In the genomic region with DNA sequence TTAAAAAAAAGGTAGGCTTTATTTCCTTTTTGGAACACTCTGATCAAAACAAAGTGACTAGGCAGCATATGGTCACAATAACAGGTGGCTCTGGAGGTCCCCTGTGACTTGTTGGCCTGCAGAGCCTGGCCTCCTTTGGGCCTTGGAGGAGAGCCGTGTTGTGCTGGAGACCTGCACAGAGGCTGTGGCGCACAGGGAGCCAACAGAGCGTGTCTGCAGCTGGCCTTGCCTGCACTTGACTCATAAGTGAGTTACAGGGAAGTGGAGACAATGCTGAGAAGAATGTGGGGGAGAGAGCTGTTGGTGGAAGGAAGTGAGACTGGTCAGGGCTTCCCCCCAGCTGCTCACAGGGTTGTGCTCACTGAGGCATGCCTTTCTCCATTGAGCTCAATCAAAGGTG, we compare ENCODE assay signal across 8 mouse cellular contexts.
A peak's percentile ranks its signal among the peaks of the same experiment; 100 is the strongest.
DNase-seq lines count a peak whose midpoint lies in the region; ATAC-seq and TF ChIP-seq lines count a peak whose summit lies in the region.

No protein-coding gene starts in this region.

- peak; percentile 29 for DNase-seq in liver, adult 2 months (ENCODE audit: extremely low read depth, low read depth, low spot score)
- DNase-seq in liver, embryonic 11.5 days (ENCODE audit: low spot score) = no peak
- peak; percentile 65 for DNase-seq in adrenal gland, postnatal 10 days
- peak; percentile 76 for DNase-seq in embryonic facial prominence, embryonic 14.5 days (ENCODE audit: low spot score)
- DNase-seq in lung, postnatal 4 days = peak; percentile 34 to 66
- DNase-seq in thymus, adult 2 months = peak; percentile 46

- no peaks in the 10 kb centered on the region for H3K4me1 ChIP-seq in liver, adult 2 months (ENCODE audit: control insufficient read depth, insufficient read depth, low read length)
- H3K4me1 ChIP-seq in liver, embryonic 11.5 days (replicated peaks; ENCODE audit: control insufficient read depth, insufficient read depth, low read length) = no peaks in the 10 kb centered on the region
- peaks cover 8% of the 10 kb centered on the region; the same call in 1 of the 2 replicates for H3K4me1 ChIP-seq in embryonic facial prominence, embryonic 14.5 days (ENCODE audit: control insufficient read depth, insufficient read depth, low read length)
- no peaks in the 10 kb centered on the region for H3K4me1 ChIP-seq in hindbrain, embryonic 16.5 days (ENCODE audit: control insufficient read depth, insufficient read depth, low read depth, low read length)
- peaks cover 19% of the 10 kb centered on the region for H3K4me1 ChIP-seq in thymus, adult 2 months (replicated peaks; ENCODE audit: control insufficient read depth, insufficient read depth, low read length)

- TF ChIP-seq CTCF in liver, adult 2 months (IDR thresholded peaks at IDR 0.05; ENCODE audit: low read depth, low read length) = no peak
- no peak for TF ChIP-seq CTCF in thymus, adult 2 months (IDR thresholded peaks at IDR 0.05; ENCODE audit: borderline replicate concordance, control insufficient read depth, extremely low read depth, insufficient read depth, low read length, poor library complexity)

- ATAC-seq in liver, embryonic 11.5 days (replicated peaks; ENCODE audit: low FRiP score) = no peak
- ATAC-seq in embryonic facial prominence, embryonic 14.5 days (ENCODE audit: low read depth) = peak; percentile 70
- ATAC-seq in hindbrain, embryonic 16.5 days = 0 out of 2 replicates have a peak, but pooled peaks have one; percentile 42
- ATAC-seq in inflammation-experienced regulatory T-cells, adult 6 months = no peak

- no peak overlapping the region for H3K4me2 ChIP-seq in liver, embryonic 11.5 days
- no peak overlapping the region for H3K4me2 ChIP-seq in embryonic facial prominence, embryonic 14.5 days (ENCODE audit: low read depth, low read length)
- H3K4me2 ChIP-seq in hindbrain, embryonic 16.5 days (ENCODE audit: low read length) = no peak overlapping the region

- H3K4me3 ChIP-seq in liver, adult 2 months (ENCODE audit: insufficient read depth, low read depth, low read length) = no peak overlapping the region
- no peak overlapping the region for H3K4me3 ChIP-seq in liver, embryonic 11.5 days (ENCODE audit: low read depth, low read length)
- no peak overlapping the region for H3K4me3 ChIP-seq in embryonic facial prominence, embryonic 14.5 days (ENCODE audit: low read depth, low read length)
- no peak overlapping the region for H3K4me3 ChIP-seq in hindbrain, embryonic 16.5 days (ENCODE audit: low read length)
- H3K4me3 ChIP-seq in thymus, adult 2 months (ENCODE audit: control insufficient read depth, insufficient read depth, low read length) = no peak overlapping the region

- no peaks in the 10 kb centered on the region for H3K27me3 ChIP-seq in liver, adult 2 months (ENCODE audit: control insufficient read depth, insufficient read depth, low read length)
- no peaks in the 10 kb centered on the region for H3K27me3 ChIP-seq in liver, embryonic 11.5 days (replicated peaks; ENCODE audit: control insufficient read depth, insufficient read depth, low read length)
- no peaks in the 10 kb centered on the region for H3K27me3 ChIP-seq in embryonic facial prominence, embryonic 14.5 days (replicated peaks; ENCODE audit: control insufficient read depth, insufficient read depth, low read length)
- H3K27me3 ChIP-seq in hindbrain, embryonic 16.5 days (replicated peaks; ENCODE audit: control insufficient read depth, insufficient read depth, low read length) = no peaks in the 10 kb centered on the region
- no peaks in the 10 kb centered on the region for H3K27me3 ChIP-seq in thymus, adult 2 months (ENCODE audit: control insufficient read depth, insufficient read depth, low read length)

- no peak for TF ChIP-seq POLR2A in liver, adult 2 months (IDR thresholded peaks at IDR 0.05; ENCODE audit: extremely low read depth, insufficient read depth, low read length)
- no peak for TF ChIP-seq POLR2A in thymus, adult 2 months (IDR thresholded peaks at IDR 0.05; ENCODE audit: control insufficient read depth, extremely low read depth, insufficient read depth, low read length, poor library complexity)

- no peaks in the 10 kb centered on the region for H3K79me2 ChIP-seq in liver, adult 2 months (ENCODE audit: control insufficient read depth, insufficient read depth, low read length)

- H3K9ac ChIP-seq in liver, adult 2 months (ENCODE audit: low read depth, low read length) = no peak overlapping the region
- H3K9ac ChIP-seq in liver, embryonic 11.5 days (ENCODE audit: low read depth, low read length) = no peak overlapping the region
- H3K9ac ChIP-seq in embryonic facial prominence, embryonic 14.5 days (ENCODE audit: low read depth, low read length) = no peak overlapping the region
- no peak overlapping the region for H3K9ac ChIP-seq in hindbrain, embryonic 16.5 days (ENCODE audit: low read depth, low read length)

- 81% methylated on average over 3 of the region's 3 CpGs for WGBS in liver, adult 2 months
- WGBS in liver, embryonic 11.5 days = 40% methylated on average over 3 of the region's 3 CpGs
- 47% methylated on average over 3 of the region's 3 CpGs for WGBS in embryonic facial prominence, embryonic 14.5 days
- WGBS in hindbrain, embryonic 16.5 days = 20% methylated on average over 3 of the region's 3 CpGs
- WGBS in thymus, adult 2 months = 5% methylated on average over 3 of the region's 3 CpGs

- H3K9me3 ChIP-seq in liver, embryonic 11.5 days (ENCODE audit: control insufficient read depth, low read length) = no peaks in the 10 kb centered on the region
- no peaks in the 10 kb centered on the region for H3K9me3 ChIP-seq in embryonic facial prominence, embryonic 14.5 days (ENCODE audit: control insufficient read depth, low read length)
- no peaks in the 10 kb centered on the region for H3K9me3 ChIP-seq in hindbrain, embryonic 16.5 days (ENCODE audit: control insufficient read depth, low read length)

- H3K27ac ChIP-seq in liver, adult 2 months (replicated peaks; ENCODE audit: insufficient read depth, low read depth, low read length) = no peak overlapping the region
- H3K27ac ChIP-seq in liver, embryonic 11.5 days (ENCODE audit: low read depth, low read length) = no peak overlapping the region
- no peak overlapping the region for H3K27ac ChIP-seq in embryonic facial prominence, embryonic 14.5 days (replicated peaks; ENCODE audit: low read depth, low read length)
- no peak overlapping the region for H3K27ac ChIP-seq in hindbrain, embryonic 16.5 days (ENCODE audit: low read depth, low read length)
- no peak overlapping the region; the same call in 1 of the 2 replicates for H3K27ac ChIP-seq in thymus, adult 2 months (ENCODE audit: control insufficient read depth, insufficient read depth, low read length)

- no peaks in the 10 kb centered on the region for H3K36me3 ChIP-seq in liver, adult 2 months (ENCODE audit: control insufficient read depth, insufficient read depth, low read length)
- no peaks in the 10 kb centered on the region for H3K36me3 ChIP-seq in liver, embryonic 11.5 days (ENCODE audit: control insufficient read depth, insufficient read depth, low read length)
- no peaks in the 10 kb centered on the region for H3K36me3 ChIP-seq in embryonic facial prominence, embryonic 14.5 days (ENCODE audit: control insufficient read depth, insufficient read depth, low read length)
- H3K36me3 ChIP-seq in hindbrain, embryonic 16.5 days (ENCODE audit: control insufficient read depth, insufficient read depth, low read length) = no peaks in the 10 kb centered on the region
- no peaks in the 10 kb centered on the region for H3K36me3 ChIP-seq in thymus, adult 2 months (ENCODE audit: control insufficient read depth, insufficient read depth, low read length)

Comparison
In these comparisons a context has a peak if more than half of its experiments do, and no peak if none do; other contexts are left out.
1. ATAC-seq: peak in embryonic facial prominence, embryonic 14.5 days (single experiment) and hindbrain, embryonic 16.5 days (single experiment); none in liver, embryonic 11.5 days (single experiment) and inflammation-experienced regulatory T-cells, adult 6 months (single experiment).